Mouse (Mus musculus) small intestine, adult 2 months (tissue): ENCODE measurements around the gene Vps8. TPM values are rescaled to one million over a fixed set of nuclear protein-coding genes. Genes with fewer than 3 reads are reported as not detected.

ENCODE experiments used
- H3K27ac ChIP-seq: fragments of 200-500 bp; 2 replicates; pipeline ENCODE4 v1.5.1; 2012; ENCODE audit warnings: low read depth, low read length, control low read depth, inconsistent platforms; ENCODE audit not compliant: insufficient read depth
- H3K27me3 ChIP-seq: fragments of 200-500 bp; 2 replicates; pipeline ENCODE4 v1.6.1; 2012; ENCODE audit warnings: mild to moderate bottlenecking, moderate library complexity, low read length, inconsistent platforms; ENCODE audit not compliant: control insufficient read depth, insufficient read depth
- H3K36me3 ChIP-seq: fragments of 200-500 bp; 2 replicates; pipeline ENCODE4 v1.6.1; 2012; ENCODE audit warnings: mild to moderate bottlenecking, low read length, control low read depth, inconsistent platforms; ENCODE audit not compliant: control insufficient read depth, insufficient read depth
- H3K4me1 ChIP-seq: fragments of 200-500 bp; 2 replicates; pipeline ENCODE4 v1.6.1; 2012; ENCODE audit warnings: low read length, inconsistent platforms, mixed read lengths; ENCODE audit not compliant: control insufficient read depth, insufficient read depth, insufficient read length
- H3K4me3 ChIP-seq: fragments of 200-500 bp; 2 replicates; pipeline ENCODE4 v1.5.1; 2012; ENCODE audit warnings: low read depth, mild to moderate bottlenecking, control low read depth, inconsistent platforms, low read length, moderate library complexity
- CTCF ChIP-seq: fragments of 200-500 bp; IDR thresholded peaks from 2 replicates; pipeline ENCODE4 v1.5.1; 2012; ENCODE audit warnings: low read depth, mild to moderate bottlenecking, control low read depth, inconsistent platforms, low read length, moderate library complexity, mixed read lengths; ENCODE audit not compliant: insufficient replicate concordance, insufficient read length; ENCODE audit errors: extremely low read depth
- POLR2A ChIP-seq: fragments of 200-500 bp; IDR thresholded peaks from 2 replicates; pipeline ENCODE4 v1.6.1; 2012; ENCODE audit warnings: low read depth, mild to moderate bottlenecking, control low read depth, inconsistent platforms, low read length, moderate library complexity
- WGBS: fragments of 180-500 bp; shearing (Covaris S2); methylation state at CpG from one replicate; pipeline ENCODE4 v1.1.7; 2018; 5-methylcytosine and 5-hydroxymethylcytosine counted together
- polyA plus RNA-seq: library from polyadenylated mRNA; depleted of rRNA; stranded (reverse); fragments of >200 nt; gene quantifications from 2 replicates; pipeline ENCODE4 v1.2.3, GENCODE M21; 2012

The Vps8 gene
- polyA plus RNA-seq, 1 experiment, result 8.8 TPM

DNA sequence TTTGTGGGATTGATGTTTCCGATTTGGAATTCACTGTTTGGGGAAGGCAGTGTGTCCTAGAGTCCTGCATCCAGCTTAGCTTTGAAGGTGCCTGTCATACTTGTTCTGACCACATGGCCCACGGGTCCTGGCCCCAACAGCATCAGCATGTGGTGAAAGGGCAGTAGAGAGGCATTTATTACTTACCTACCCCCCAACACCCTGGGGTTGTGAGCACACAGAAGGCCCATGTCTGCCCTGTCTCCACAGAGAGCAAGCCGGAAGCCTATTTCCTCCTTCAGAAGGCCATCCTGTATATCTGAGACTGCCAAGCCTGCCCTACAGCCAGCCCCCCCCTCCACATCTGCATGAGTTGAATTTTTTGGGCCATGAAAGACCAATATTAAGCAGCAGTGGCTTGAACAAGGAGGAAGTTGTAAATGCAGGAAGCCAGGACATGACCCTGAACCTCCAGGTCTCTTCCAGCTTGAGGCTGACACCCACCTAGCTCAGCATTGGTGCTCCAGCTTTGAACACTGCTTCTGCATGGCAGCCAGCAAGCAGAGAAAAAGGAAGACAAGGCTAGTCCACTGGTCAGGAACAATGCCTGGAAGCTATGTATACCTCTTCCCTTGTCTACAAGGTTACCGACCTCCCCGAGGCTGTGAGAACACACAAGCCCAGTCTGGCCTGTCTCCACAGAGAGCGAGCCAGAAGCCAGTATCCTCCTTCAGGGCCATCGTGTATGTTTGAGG, 218.0 kb downstream of the Vps8 start:
- TF ChIP-seq POLR2A (no peak), CTCF (no peak)
- H3K4me1 ChIP-seq, result peaks cover 31% of the 10 kb centered on the region
- H3K27ac ChIP-seq, result peak overlapping the region; percentile 64
- no peaks in the 10 kb centered on the region for H3K36me3 ChIP-seq
- WGBS, result 78% methylated on average over 7 of the region's 7 CpGs
- no peak overlapping the region for H3K4me3 ChIP-seq
- H3K27me3 ChIP-seq, result no peaks in the 10 kb centered on the region

DNA sequence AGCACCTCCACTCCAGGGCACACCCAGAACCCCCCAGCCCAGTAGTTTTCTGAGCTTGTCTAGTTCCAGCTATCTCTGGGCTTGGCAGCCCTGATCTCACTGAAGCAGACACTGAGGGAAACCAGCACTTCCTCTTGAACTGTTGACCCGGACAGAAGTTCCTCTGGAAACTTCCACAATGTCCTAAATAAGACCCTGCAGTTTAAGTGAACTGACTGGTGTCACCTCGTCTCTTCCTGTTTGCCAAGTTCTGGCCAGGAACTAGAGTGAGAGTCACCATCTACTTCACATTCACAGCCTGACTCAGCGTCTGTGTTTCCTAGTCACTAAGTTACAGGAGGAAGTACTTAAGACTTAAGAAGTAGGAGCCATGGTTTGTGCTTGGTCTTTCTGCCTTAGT, 219.0 kb downstream of the Vps8 start:
- H3K36me3 ChIP-seq, result no peaks in the 10 kb centered on the region
- no peaks in the 10 kb centered on the region for H3K27me3 ChIP-seq
- no peak overlapping the region for H3K4me3 ChIP-seq
- peak overlapping the region; percentile 64 for H3K27ac ChIP-seq
- H3K4me1 ChIP-seq, result peaks cover 31% of the 10 kb centered on the region
- 66% methylated on average over 3 of the region's 3 CpGs for WGBS
- TF ChIP-seq CTCF (no peak), POLR2A (no peak)

DNA sequence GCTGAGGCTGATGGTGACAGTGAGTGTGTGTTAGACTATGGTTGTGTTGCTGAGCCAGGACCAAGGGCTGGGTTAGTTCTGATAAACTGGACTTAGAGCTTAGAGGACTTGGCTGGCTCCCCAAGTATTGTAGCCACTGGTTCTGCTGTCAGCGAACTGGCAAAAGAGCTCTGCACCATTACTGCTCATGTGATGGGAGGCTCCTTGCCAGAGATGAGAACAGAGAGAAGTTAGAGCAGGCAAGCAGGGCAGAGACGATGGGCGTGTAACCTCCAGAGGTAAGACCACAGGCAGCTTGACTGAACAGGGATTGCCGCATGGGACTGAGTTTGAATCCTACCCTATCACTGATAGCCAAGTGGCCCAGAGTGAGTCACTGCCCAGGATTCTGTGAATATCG, 220.0 kb downstream of the Vps8 start:
- WGBS, result 92% methylated on average over 5 of the region's 5 CpGs
- Histone ChIP-seq H3K27me3 (no peaks in the 10 kb centered on the region), H3K4me3 (no peak overlapping the region), H3K27ac (no peak overlapping the region), H3K36me3 (no peaks in the 10 kb centered on the region), H3K4me1 (peaks cover 31% of the 10 kb centered on the region)
- TF ChIP-seq POLR2A (no peak), CTCF (no peak)

DNA sequence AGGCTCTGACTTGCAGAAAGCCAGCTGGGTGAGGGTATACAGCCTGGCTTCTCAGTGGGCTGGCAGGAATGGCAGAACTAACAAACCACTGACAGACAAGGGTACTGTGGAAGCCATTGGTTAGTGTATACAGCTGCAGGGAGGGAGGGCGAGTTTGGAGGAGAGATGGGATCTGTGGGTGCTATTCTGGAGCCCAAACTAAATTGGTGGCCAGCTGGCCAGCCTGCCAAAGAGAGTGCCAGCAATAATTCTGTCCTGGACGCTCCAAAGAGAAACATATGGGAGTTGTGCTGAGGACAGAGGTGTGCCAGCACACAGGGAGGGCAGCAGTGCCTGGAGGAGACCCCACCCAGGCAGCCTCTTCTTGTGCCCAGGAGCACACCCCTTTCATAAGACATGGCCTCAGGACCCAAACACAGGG, 220.7 kb downstream of the Vps8 start:
- TF ChIP-seq POLR2A (no peak), CTCF (no peak)
- peak overlapping the region; percentile 37; the same call in 1 of the 2 replicates for H3K4me3 ChIP-seq
- H3K27me3 ChIP-seq, result no peaks in the 10 kb centered on the region
- H3K27ac ChIP-seq, result peak overlapping the region; percentile 72
- peaks cover 31% of the 10 kb centered on the region for H3K4me1 ChIP-seq
- WGBS, result 54% methylated on average over 2 of the region's 2 CpGs
- no peaks in the 10 kb centered on the region for H3K36me3 ChIP-seq

DNA sequence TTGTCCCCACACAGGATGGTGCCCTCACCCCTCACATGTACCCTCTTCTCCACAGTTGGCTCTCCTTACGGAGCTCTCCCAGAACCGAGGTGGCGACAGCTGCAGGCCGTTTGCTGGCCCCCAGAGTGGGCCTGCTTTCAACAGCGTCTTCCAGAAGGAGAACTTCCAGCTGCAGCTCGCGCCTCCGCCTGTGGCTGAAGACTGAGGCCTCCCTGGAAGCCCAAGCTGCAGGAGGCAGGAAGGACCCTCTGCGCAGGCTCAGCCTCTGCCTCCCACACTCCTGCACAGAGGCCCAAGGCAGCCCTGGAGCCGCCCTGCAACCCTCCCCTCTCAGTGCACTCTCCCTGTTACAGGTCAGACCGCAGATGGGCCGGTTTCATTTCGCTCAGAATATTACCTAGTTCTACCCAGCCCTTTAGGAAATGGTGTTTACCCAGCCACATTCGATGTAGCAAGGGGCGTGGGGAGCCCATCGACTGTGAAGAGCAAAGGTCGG, 221.2 kb downstream of the Vps8 start:
- Histone ChIP-seq H3K36me3 (no peaks in the 10 kb centered on the region), H3K4me1 (peaks cover 31% of the 10 kb centered on the region), H3K27me3 (no peaks in the 10 kb centered on the region), H3K4me3 (peak overlapping the region; percentile 37), H3K27ac (peak overlapping the region; percentile 72)
- WGBS, result 14% methylated on average over 17 of the region's 17 CpGs
- no peak for TF ChIP-seq CTCF
- TF ChIP-seq POLR2A, result peak; percentile 35; the same call in 1 of the 2 replicates

DNA sequence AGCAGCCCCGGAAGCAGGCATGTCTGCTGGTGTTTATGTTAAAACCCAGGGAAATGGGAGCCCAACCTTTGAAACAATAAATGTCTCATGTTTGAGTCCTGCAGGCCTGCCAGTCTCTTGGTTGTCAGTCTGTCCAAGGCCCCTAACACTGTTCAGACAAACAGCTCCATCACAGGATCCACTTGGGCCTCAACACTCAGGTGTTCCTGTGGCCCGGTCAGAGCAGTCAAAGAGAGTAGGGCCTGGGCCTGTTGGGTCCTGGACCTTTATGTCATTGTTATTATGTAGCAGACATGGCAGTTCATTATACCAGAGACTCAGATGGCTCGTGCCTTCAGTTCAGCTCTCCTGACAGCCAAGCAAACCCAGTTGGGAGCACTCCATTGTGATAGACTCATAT, 221.7 kb downstream of the Vps8 start:
- peak overlapping the region; percentile 72; the same call in 1 of the 2 replicates for H3K27ac ChIP-seq
- H3K4me3 ChIP-seq, result peak overlapping the region; percentile 37
- no peaks in the 10 kb centered on the region for H3K27me3 ChIP-seq
- TF ChIP-seq POLR2A, result no peak
- TF ChIP-seq CTCF, result no peak
- peaks cover 31% of the 10 kb centered on the region for H3K4me1 ChIP-seq
- WGBS, result 60% methylated on average over 3 of the region's 3 CpGs
- H3K36me3 ChIP-seq, result no peaks in the 10 kb centered on the region

DNA sequence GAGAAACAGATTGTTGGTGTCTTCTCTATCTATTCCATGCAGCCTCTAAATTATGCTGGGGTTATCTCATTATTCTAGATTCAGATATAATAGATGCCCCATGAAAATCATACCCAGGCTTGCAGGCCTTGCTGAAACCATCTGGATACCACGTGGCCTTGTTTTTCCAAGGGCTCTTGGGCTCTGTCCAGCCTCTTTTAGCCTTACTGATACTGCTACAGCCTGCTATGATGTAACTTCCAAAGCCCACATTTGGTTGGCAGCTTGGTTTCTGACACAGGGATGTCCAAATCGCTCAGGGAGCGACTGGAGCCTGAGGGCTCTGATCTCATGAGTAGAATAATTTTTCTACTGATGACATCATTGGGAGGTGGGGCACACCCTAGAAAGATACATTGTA, 223.0 kb downstream of the Vps8 start:
- Histone ChIP-seq H3K36me3 (no peaks in the 10 kb centered on the region), H3K27me3 (no peaks in the 10 kb centered on the region), H3K4me1 (peaks cover 31% of the 10 kb centered on the region), H3K27ac (no peak overlapping the region), H3K4me3 (no peak overlapping the region)
- TF ChIP-seq CTCF (no peak), POLR2A (no peak)
- WGBS, result 82% methylated on average over 3 of the region's 3 CpGs
